Mouse (Mus musculus) hindbrain, embryonic 14.5 days (tissue): ENCODE results near the gene Nr1d1. TPM values are rescaled to one million over a fixed set of nuclear protein-coding genes. Genes with fewer than 3 reads are reported as not detected.

Experiments
- ATAC-seq: fragments of 200-750 bp; cut with Nextera tagmentation; 2 replicates; pipeline ENCODE4 v1.8.0; 2017; ENCODE audit warnings: moderate number of reproducible peaks, mild to moderate bottlenecking, moderate TSS enrichment, moderate library complexity; ENCODE audit not compliant: low FRiP score
- DNase-seq: peaks from one replicate; pipeline ENCODE4 v3.0.0-alpha.2; 2015; ENCODE audit warnings: low spot score
- H3K27ac ChIP-seq: fragments of 300-500 bp; sonication (generic); 2 replicates; pipeline ENCODE4 v1.5.1; 2014; ENCODE audit warnings: mild to moderate bottlenecking, moderate library complexity
- H3K27me3 ChIP-seq: fragments of 300-500 bp; sonication (generic); 2 replicates; pipeline ENCODE4 v1.6.1; 2014; ENCODE audit warnings: mild to moderate bottlenecking, low read length, mixed read lengths; ENCODE audit not compliant: control insufficient read depth, insufficient read depth
- H3K36me3 ChIP-seq: fragments of 300-500 bp; sonication (generic); replicated peaks from 2 replicates; pipeline ENCODE4 v1.6.1; 2014; ENCODE audit not compliant: control insufficient read depth, insufficient read depth
- H3K4me1 ChIP-seq: fragments of 300-500 bp; sonication (generic); replicated peaks from 2 replicates; pipeline ENCODE4 v1.6.1; 2014; ENCODE audit warnings: antibody characterized with exemption, low read length, mixed read lengths; ENCODE audit not compliant: control insufficient read depth, insufficient read depth
- H3K4me2 ChIP-seq: fragments of 300-500 bp; sonication (generic); replicated peaks from 2 replicates; pipeline ENCODE4 v1.6.1; 2014; ENCODE audit warnings: mild to moderate bottlenecking, moderate library complexity
- H3K4me3 ChIP-seq: fragments of 300-500 bp; sonication (generic); replicated peaks from 2 replicates; pipeline ENCODE4 v1.5.1; 2014; ENCODE audit warnings: mild to moderate bottlenecking, low read length
- H3K9ac ChIP-seq: fragments of 300-500 bp; sonication (generic); 2 replicates; pipeline ENCODE4 v1.6.1; 2014
- H3K9me3 ChIP-seq: fragments of 300-500 bp; sonication (generic); 2 replicates; pipeline ENCODE4 v1.6.1; 2016; ENCODE audit warnings: low read length; ENCODE audit not compliant: control insufficient read depth
- WGBS: fragments of 180-500 bp; shearing (Covaris S2); extraction: QIAGEN DNeasy Blood & Tissue Kit; methylation state at CpG from one replicate; pipeline ENCODE4 v1.1.7; 2014; 5-methylcytosine and 5-hydroxymethylcytosine counted together
- polyA plus RNA-seq: library from polyadenylated mRNA; unstranded; fragments of >200 nt; fragmentation: Nextera tagmentation; extraction: Ambion mirVana; gene quantifications from 2 replicates; pipeline ENCODE4 v1.2.1, GENCODE M21; 2014

Gene Nr1d1
- polyA plus RNA-seq, 1 experiment from 2014 or later: 4.1 TPM

GRCm38 (mm10) chr11:98756711-98757110, 18.4 kb downstream of the Nr1d1 start:
- H3K27ac ChIP-seq: no peak overlapping the region
- no peaks in the 10 kb centered on the region for H3K9me3 ChIP-seq
- H3K4me2 ChIP-seq: no peak overlapping the region
- no peak overlapping the region for H3K9ac ChIP-seq
- DNase-seq (no peak), ATAC-seq (no peak)
- H3K27me3 ChIP-seq: no peaks in the 10 kb centered on the region
- H3K4me1 ChIP-seq: peaks cover 20% of the 10 kb centered on the region
- peaks cover 76% of the 10 kb centered on the region for H3K36me3 ChIP-seq
- 92% methylated on average over 12 of the region's 12 CpGs for WGBS
- no peak overlapping the region for H3K4me3 ChIP-seq

GRCm38 (mm10) chr11:98755726-98756380, 19.3 kb downstream of the Nr1d1 start:
- no peak overlapping the region for H3K27ac ChIP-seq
- H3K4me2 ChIP-seq: no peak overlapping the region
- H3K36me3 ChIP-seq: peaks cover 67% of the 10 kb centered on the region
- H3K9ac ChIP-seq: no peak overlapping the region
- no peaks in the 10 kb centered on the region for H3K9me3 ChIP-seq
- ATAC-seq: no peak
- WGBS: 94% methylated on average over 6 of the region's 6 CpGs
- peaks cover 29% of the 10 kb centered on the region for H3K4me1 ChIP-seq
- no peak overlapping the region for H3K4me3 ChIP-seq
- H3K27me3 ChIP-seq: no peaks in the 10 kb centered on the region
- no peak for DNase-seq

GRCm38 (mm10) chr11:98754621-98755181, 20.4 kb downstream of the Nr1d1 start:
- H3K9me3 ChIP-seq: no peaks in the 10 kb centered on the region
- peak; percentile 9; the same call in 1 of the 2 replicates for ATAC-seq
- H3K4me1 ChIP-seq: peaks cover 40% of the 10 kb centered on the region
- DNase-seq: peak; percentile 77
- H3K27me3 ChIP-seq: no peaks in the 10 kb centered on the region
- H3K27ac ChIP-seq: 0 out of 2 replicates have a peak overlapping the region, but pooled peaks have one; percentile 16
- WGBS: 24% methylated on average over 7 of the region's 7 CpGs
- no peak overlapping the region for H3K9ac ChIP-seq
- H3K4me2 ChIP-seq: no peak overlapping the region
- 0 out of 2 replicates have a peak overlapping the region, but pooled peaks have one; percentile 1 for H3K4me3 ChIP-seq
- peaks cover 56% of the 10 kb centered on the region for H3K36me3 ChIP-seq

- Histone ChIP-seq H3K9me3 (no peaks in the 10 kb centered on the region), H3K4me1 (peaks cover 46% of the 10 kb centered on the region), H3K4me3 (0 out of 2 replicates have a peak overlapping the region, but pooled peaks have one; percentile 1), H3K9ac (no peak overlapping the region), H3K36me3 (peaks cover 53% of the 10 kb centered on the region), H3K27ac (peak overlapping the region; percentile 12; the same call in 1 of the 2 replicates), H3K27me3 (no peaks in the 10 kb centered on the region), H3K4me2 (no peak overlapping the region)
- DNase-seq (no peak), ATAC-seq (no peak)
- 71% methylated on average over 9 of the region's 9 CpGs for WGBS
Measured at GRCm38 (mm10) chr11:98754151-98754620, 20.9 kb downstream of the Nr1d1 start.

- peaks cover 44% of the 10 kb centered on the region for H3K36me3 ChIP-seq
- no peak overlapping the region for H3K27ac ChIP-seq
- 93% methylated on average over 5 of the region's 5 CpGs for whole genome bisulfite sequencing
- H3K27me3 ChIP-seq: no peaks in the 10 kb centered on the region
- H3K4me3 ChIP-seq: no peak overlapping the region
- H3K9ac ChIP-seq: 0 out of 2 replicates have a peak overlapping the region, but pooled peaks have one; percentile 6
- no peak for ATAC-seq
- no peak for DNase-seq
- H3K4me2 ChIP-seq: no peak overlapping the region
- H3K9me3 ChIP-seq: no peaks in the 10 kb centered on the region
- H3K4me1 ChIP-seq: peaks cover 55% of the 10 kb centered on the region
Measured at GRCm38 (mm10) chr11:98753264-98753663, 21.9 kb downstream of the Nr1d1 start.

GRCm38 (mm10) chr11:98752562-98753140, 22.5 kb downstream of the Nr1d1 start:
- Histone ChIP-seq H3K4me2 (no peak overlapping the region), H3K36me3 (peaks cover 38% of the 10 kb centered on the region), H3K27ac (peak overlapping the region; percentile 12; the same call in 1 of the 2 replicates), H3K4me3 (no peak overlapping the region), H3K9me3 (no peaks in the 10 kb centered on the region), H3K4me1 (peaks cover 61% of the 10 kb centered on the region), H3K9ac (no peak overlapping the region), H3K27me3 (no peaks in the 10 kb centered on the region)
- no peak for ATAC-seq
- DNase-seq: no peak
- 83% methylated on average over 10 of the region's 10 CpGs for WGBS

- Histone ChIP-seq H3K4me2 (peak overlapping the region; percentile 56), H3K36me3 (peaks cover 24% of the 10 kb centered on the region), H3K27ac (peak overlapping the region; percentile 97), H3K9ac (peak overlapping the region; percentile 70), H3K4me3 (no peak overlapping the region), H3K9me3 (no peaks in the 10 kb centered on the region), H3K4me1 (peaks cover 72% of the 10 kb centered on the region), H3K27me3 (no peaks in the 10 kb centered on the region)
- WGBS: 22% methylated on average over 6 of the region's 6 CpGs
- no peak for DNase-seq
- no peak; the same call in 1 of the 2 replicates for ATAC-seq
Measured at GRCm38 (mm10) chr11:98751221-98751782, 23.8 kb downstream of the Nr1d1 start.

- ATAC-seq: peak; percentile 72
- H3K9ac ChIP-seq: peak overlapping the region; percentile 70
- H3K27ac ChIP-seq: peak overlapping the region; percentile 97
- H3K36me3 ChIP-seq: peaks cover 21% of the 10 kb centered on the region
- H3K4me3 ChIP-seq: peak overlapping the region; percentile 16; the same call in 1 of the 2 replicates
- no peaks in the 10 kb centered on the region for H3K9me3 ChIP-seq
- WGBS: 13% methylated on average over 17 of the region's 17 CpGs
- H3K4me2 ChIP-seq: peak overlapping the region; percentile 56
- DNase-seq: peak; percentile 75
- H3K27me3 ChIP-seq: no peaks in the 10 kb centered on the region
- H3K4me1 ChIP-seq: peaks cover 80% of the 10 kb centered on the region
Measured at GRCm38 (mm10) chr11:98750351-98751201, 24.6 kb downstream of the Nr1d1 start.
